Mouse (Mus musculus) testis, adult 2 months (tissue): ENCODE results near the gene Rdh5.

Experiments used
- CTCF ChIP-seq: fragments of 200-500 bp; IDR thresholded peaks from 2 replicates; pipeline ENCODE4 v1.5.1; 2012; ENCODE audit warnings: low read depth, mild to moderate bottlenecking, inconsistent platforms, low read length, moderate library complexity; ENCODE audit not compliant: control insufficient read depth, insufficient read depth, insufficient replicate concordance
- POLR2A ChIP-seq: fragments of 200-500 bp; IDR thresholded peaks from 2 replicates; pipeline ENCODE4 v1.6.1; 2012; ENCODE audit warnings: low read depth, mild to moderate bottlenecking, inconsistent platforms, low read length, moderate library complexity; ENCODE audit not compliant: control insufficient read depth

DNA sequence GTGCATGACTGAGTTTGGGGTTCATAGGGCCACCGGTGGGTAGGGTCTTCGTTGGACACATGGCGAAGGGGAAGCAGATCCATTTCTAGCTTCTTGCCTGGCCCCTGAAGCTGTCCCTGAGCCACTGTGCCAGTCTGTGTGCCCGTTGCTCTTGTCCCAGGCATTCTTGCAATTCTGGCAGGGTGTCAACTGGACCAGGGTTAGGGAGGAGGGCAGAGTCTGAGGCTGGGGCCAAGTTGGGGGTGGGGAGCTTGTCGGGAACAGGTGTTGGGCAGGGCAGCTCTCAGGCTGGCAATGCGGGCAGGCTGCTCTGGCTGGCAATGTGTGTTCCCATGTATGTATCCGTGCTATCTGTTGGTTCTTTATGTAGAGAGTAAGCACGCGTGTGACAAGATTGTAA lies 15.8 kb upstream of the Rdh5 start:
- no peak for TF ChIP-seq POLR2A
- TF ChIP-seq CTCF = no peak
